Mouse (Mus musculus) adrenal gland, adult 8-10 months (tissue): ENCODE results near the gene Atp6v0a4. TPM values are rescaled to one million over a fixed set of nuclear protein-coding genes. Genes with fewer than 3 reads are reported as not detected.

ENCODE experiments used
- DNase-seq: peaks from one replicate; pipeline ENCODE4 v3.0.0; 2022
- total RNA-seq, 4 experiments: library from RNA; stranded (reverse); gene quantifications; 2 replicates each; pipeline ENCODE4 v1.2.4; 2022

Gene Atp6v0a4
- total RNA-seq, 4 experiments from 2014 or later = 0.80 to 3.0 (median 2.3) TPM

DNA sequence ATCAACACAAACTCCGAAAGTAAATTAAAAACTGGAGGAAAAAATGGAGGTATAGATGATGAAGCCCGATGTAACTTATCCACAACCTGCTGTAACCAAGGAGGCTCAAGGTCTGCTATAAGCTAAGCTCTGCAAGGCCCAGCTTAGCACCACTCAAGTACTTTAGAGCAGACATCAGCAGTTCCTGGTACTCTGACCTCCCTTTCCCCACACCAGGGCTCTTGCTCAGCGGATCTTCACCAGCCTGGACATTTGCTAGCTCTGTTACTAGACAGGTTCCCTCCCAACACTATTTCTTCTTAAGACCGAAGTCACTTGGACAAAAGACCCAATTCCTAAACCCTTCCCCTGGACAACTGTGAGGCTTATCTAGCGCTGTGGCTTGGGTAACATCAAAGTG, 496 bp upstream of the Atp6v0a4 start:
- DNase-seq = no peak

DNA sequence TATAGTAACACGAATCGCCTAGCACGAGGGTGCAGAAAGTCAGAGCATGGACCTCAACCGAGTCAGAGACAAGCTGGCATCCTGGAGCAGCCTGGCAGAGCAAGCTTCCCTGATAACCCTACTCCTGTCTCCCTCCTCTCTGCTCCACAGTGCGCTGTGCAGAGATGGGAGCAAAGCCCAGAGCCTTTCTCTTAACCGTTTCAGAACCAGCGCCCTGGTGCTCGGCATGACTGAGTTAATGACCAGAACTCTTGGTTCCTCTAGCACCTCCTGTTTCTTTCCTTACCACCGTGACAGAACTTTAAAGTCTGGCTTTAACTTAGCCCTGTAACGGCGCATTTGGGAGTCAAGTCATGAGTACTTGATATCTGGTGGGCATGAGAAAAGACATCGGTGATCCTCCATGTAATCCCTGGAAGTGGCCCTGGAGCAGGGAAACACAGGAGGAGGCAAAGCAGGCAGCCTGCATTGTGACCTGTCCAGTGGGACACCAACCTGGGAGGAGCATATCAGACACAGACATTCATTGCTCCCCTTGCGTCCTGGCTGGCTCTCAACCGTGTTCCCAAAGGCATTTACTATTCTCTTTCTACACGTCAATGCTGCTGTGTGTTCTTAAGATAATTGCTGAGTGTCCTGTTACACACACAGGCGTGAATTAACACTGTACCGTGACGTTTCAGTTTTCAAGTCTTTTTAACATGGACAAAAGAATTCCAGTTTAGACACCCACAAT, 747 bp downstream of the Atp6v0a4 start:
- no peak for DNase-seq

DNA sequence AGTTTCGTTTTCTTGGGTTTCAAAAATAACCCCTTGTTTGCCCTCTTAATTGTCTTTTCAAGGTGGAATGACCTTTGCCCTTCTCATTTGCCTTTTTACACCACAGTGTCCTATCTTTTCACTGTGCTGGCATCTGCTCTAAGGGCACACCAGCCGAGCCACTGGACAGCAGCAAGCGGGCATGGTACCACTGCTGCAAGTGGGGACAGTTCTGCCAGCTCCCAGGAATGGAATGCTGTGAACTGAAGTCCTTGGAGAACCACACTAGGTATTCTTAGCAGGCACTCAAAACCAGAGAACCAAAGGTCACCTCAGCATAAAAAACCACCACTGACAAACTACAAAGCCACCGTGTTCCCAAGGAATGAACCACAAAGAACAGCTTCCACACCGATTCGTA, 1.6 kb downstream of the Atp6v0a4 start:
- no peak for DNase-seq

DNA sequence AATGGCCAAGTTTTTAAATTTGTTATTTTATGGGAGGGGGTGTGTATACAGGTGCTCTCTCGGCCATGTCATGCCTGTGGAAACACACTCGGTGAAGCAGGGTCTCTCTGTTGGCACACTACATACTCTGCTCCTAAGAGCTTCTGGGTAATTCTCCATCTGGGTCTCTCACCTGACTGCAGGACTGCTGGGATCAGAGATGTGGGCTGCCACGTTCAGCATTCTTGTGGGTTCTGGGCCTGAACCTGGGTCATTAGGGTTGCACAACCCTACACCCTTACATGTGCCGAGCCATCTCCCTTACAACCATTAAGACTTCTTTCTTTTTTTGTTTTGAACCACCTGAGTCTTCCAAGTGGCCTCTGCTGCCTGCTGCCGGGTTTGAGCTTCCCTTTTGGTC, 2.5 kb downstream of the Atp6v0a4 start:
- no peak for DNase-seq

DNA sequence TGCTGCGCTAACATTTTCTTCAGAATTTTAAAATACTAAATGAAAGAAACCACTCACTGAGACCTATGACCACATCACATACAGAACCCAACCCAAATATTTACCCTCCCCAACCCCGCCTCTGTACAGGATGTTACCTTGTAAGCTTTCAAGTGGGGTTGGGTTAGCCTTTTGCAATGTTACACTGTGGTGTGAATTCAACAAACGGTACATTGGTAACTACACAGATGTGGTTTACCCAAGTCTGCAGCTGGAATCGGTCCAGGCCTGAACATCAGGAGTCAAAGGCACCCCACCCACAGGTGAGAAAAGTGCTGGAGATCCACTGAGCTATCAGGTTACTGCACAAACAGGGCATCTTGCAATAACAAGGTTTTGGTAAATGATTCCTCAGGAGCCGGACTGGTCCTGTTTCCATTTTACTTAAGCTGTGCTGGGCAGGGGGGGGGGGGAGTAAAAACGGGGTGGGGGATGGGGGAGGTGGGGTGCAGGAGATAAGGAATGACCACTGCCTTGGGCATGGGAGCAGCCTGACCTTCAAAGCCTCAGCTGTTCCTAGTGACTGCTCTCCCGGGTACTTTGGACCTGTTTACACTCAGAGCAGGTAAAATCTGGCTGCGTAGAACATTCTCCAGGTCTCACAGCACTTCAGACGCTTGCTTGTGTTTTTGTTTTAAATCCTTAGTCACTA, 3.6 kb downstream of the Atp6v0a4 start:
- no peak for DNase-seq

DNA sequence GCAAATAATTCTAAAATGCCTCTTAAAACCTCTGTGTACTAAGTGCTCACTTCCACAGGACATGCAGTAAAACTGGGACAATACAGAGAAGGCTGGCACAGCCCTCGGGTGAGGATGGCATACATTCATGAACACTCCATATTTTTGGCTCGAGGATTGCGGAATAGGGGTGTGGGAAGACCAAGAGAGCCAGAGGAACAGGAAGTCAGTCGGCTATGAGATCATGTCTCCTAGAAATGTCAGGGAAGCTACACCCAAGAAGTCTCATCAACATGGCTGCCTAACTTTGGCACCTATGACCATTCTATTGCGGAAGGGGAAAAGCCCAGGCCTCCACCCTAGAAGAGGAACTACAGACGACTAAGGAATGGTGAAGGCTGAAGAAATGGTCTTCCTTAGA, 6.0 kb downstream of the Atp6v0a4 start:
- DNase-seq = no peak

DNA sequence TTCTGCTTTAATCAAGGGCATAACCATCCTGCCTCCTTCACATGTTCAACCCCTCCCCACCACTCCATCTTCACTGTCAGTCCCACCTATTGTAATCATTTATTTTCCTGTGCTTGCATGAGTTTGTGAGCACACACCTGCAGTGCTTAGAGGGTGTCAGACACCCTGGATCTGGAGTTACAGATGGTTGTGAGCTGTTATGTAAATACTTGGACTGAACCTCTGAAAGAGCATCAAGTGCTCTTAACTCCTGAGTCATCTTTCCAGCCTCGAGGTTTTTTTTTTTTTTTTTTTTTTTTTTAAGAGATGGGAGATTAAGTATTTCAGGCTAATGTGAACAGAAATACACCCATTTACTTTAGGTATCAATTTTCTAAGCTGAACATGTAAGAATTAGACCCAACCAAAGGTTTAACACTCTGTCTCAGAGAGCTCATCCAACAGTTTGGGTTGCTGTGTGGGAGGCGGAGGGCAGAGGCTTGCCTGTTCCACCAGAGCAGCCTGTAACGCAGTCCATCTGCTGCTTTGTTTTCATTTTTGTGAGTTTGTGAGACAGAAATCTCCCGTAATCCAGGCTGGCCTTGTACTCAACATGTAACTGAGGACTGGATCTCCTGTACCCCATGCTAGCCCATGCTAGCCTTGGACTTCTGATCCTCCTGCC, 8.1 kb downstream of the Atp6v0a4 start:
- no peak for DNase-seq

DNA sequence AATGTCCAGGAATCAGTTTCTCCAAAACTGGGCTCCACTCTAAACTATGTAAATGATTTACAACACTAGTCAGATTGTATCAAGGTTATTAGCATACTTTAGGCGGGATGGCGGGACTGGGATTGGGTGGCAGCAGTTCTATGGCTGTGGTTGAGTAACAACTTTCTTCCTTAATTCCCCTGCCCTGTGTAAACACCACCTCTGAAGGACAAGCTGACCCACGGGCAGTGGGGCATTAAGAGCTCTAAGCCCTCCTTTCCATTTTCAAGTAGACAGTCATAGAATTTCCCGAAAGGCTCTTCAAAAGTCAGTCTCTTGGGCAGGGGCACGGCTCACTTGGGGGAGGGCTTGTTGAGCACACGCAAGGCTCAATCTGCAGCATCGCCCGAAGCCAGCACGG, 13.5 kb downstream of the Atp6v0a4 start:
- DNase-seq = no peak

DNA sequence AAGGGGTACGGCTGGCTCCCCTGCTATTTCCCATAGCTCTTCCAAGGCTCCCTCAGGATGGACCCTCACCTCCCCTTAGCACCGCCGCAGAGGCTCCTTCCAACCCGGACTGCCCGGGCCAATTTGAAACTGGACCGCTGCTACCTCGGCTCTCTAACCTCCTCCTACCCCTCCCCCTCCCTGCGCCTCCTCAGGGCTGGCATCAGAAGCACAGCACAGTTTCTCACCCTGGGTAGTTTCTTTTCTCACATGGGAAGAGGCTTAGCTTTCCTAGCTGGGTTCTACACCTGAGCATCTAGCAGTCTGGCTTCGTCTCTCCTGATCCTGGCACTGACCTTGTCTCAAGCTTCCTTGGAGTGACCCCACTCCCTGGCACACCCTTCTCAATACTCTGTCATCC, 14.5 kb downstream of the Atp6v0a4 start:
- DNase-seq = no peak

DNA sequence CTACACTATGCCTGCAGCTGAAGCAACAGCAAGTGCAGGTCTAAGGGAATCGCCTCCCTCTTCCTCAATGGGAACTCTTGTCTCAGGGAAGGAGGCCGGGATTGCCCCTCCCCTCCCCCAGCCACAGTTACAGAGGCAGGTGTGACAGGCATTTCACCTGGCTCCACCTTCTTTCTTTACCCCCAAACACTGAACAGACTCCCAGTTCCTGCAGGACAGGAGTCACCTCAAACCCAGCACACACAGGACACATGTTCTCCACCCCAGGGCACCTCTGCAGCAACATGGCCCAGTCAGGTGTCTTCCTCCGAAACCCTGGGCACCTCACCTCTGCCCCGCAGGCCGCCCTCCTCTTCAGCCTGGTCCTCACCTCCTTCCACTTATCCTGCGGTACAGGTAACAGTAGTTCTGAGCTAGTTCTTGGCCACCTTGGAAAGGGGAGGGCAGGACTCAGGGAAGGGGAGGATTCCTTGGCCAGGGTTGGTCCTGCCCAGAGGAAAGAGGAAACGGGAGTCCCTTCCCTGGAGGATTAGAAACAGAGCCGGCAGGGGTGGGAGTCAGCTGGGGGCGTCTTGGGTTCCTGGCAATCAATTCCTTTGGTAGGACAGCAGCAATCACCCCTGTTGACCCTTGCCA, 15.1 kb downstream of the Atp6v0a4 start, which contains the start of gene Tmem213:
Tmem213 (plus strand) TSS at position 96 of the 636 bp plus-strand sequence.
- DNase-seq = no peak

DNA sequence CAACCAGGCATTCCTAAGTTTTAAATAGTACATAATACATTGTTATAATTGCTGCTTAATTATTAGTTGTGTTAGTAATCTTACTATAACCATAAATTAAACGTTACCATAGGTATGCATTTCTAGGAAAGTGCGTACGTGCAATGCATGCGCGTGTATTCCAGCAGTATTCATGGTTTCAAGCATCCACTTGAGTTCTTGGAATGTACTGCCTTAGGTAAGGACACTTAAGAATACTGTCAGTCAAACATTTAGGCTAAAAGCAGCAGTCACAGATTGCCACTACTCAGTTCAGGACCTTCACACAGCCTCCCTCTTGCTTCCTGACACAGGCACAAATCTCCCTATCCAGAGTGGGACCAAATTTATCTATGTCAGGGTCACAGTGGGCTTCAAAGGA, 15.9 kb downstream of the Atp6v0a4 start:
- no peak for DNase-seq

DNA sequence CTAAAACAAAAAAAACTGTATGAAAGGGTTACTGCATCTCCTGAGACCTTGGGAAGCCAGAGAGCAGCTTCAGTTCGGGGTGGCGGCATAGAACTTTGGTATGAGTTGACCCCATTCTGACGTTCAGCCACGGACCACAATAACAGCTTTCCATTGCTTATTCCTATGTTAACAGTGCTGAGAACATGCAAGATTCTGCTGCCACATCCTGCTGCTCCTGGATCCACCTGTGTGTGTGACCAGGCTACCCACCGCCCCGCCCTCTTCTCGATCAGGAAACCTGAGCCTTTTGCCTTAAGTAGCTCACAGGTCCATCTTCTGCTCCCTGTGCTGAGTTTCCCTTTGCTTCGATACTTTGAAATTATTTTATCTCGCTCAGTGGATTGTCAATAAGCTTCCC, 18.5 kb downstream of the Atp6v0a4 start:
- no peak for DNase-seq

DNA sequence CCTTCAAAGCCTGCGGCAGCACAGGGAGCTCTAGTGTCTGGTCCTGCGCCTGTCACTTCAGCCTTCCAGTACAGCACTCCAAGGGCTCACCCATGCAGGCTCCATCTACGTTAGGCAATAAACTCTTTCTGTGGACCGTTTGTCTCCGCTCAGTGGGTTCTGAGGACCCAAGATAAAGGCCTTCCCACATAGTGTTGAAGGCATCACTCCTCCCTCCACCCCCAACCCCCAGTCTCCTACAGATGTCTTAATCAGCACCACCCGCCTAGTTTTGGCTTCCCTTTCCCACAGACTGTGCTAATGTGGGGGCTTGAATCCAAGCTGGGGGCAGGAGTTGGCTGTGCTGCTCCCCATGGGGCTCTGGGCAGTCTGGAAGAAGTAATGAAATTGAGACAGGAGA, 20.6 kb downstream of the Atp6v0a4 start:
- no peak for DNase-seq

DNA sequence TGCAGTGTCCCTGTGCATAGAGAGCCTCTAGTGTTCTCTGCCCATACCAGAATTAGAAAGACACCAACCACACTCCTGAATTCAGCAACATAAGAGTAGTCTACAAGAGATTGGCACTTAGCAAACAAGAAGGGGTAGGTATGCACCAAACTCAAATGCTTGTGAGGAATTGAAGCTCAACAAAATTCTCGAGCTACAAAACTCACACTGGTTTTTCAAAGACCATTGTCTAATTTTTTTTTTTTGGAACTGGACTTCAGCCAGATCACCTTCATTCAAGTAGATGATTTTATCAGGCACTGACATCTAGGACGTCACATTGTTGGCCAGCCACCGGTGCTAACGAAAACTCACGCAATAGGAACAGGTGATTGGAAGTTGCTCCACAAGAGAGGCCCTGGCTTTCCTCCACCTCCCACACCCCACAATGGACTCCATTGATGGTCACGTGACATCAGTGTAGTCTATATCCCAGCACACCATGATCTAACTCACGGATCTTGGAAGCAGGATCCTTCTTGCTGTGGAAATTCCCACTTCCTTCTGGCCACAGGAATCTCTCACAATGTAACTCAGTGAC, 22.1 kb downstream of the Atp6v0a4 start:
- no peak for DNase-seq

DNA sequence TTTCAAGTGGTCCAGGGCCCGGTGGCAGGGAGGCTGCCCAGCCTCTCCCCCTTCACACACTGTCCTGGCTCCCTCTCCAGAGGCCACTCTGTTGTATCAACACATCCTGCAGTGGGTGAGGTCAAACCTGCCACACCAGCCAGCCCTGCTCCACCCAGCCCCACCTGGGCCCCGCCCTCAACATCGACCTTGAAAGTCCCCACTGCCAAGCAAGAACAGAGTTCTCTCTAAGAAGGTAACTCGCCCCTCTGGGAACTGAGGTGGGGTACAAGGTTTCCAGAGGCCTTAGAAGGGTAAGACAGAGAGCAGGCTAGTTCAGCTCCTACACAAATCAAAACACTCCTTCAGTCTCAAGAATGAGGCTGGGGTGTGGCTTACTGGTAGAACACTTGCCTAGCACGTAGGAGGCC, 27.4 kb downstream of the Atp6v0a4 start:
- DNase-seq = no peak

DNA sequence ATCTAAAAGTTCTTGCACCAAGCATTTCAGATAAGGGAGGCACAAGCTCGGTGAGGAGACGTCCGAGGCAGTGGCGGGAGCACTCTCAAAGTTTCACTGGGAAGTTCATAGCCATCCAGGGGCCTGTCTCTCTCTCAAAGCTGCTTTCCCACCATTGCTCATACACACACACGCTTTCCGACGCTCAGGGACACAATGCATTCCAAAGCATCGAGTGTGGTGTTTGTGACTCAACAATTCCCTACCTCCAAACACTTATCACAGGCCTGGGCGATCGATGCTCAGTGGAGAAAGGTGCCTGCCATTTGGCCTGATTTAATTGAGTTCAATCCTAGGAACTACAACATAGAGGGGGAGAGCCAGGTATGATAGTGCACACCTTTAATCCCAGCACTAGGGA, 29.7 kb downstream of the Atp6v0a4 start:
- no peak for DNase-seq

DNA sequence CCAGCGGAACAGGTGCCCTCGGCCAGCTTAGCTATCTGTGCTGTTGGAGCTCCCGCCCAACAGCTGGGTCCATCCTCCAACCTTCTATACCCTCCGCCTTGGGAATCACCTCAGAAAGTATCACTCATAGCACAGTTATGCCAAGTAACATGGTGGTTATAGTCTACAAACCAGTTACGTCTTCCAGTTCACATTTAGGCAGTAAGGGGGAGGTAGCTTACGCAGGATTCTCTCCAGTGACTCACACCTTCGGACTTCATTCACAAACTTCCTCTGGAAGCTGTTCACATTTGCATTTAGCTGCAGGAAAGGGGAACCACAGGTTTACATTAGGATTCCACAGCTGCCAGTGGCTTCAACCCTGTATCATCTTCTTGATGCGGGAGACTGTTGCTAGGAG, 31.8 kb downstream of the Atp6v0a4 start:
- DNase-seq = no peak

DNA sequence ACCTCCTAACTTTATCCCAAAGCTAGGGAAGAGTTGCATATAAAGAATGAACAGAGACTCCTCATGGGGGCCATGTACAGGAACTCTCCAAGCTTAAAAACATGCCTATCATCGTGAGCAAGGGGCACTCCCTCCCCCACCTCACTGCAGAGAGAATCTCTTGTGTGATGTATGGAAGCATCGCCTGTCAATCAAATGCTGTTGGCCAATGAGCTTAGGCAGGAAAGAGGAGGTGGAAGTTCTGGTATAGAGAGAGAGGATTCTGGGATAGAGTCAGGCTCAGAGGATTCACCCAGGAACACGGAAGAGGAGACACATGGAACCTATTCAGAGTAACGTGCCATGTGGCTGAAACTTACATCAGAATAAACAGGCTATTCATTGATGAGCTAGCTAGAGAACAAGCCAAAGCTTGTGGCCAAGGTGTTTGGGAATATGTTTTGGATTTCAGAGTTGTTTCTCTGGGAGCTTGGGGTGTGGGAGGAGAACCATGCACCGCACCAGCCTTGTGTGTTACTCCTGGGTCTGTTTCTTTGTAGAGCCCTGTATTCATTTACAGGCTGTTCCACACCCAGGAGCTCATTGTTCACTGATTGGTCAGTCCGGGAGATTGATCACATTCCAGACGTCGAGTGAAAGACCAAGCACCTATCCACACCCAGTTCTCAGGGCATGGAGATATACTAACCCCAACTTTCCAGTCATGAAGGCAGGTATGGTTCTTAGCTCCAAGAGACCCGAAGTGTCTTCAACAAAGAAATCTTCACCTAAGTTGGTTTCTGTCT, 37.0 kb downstream of the Atp6v0a4 start:
- DNase-seq = no peak

DNA sequence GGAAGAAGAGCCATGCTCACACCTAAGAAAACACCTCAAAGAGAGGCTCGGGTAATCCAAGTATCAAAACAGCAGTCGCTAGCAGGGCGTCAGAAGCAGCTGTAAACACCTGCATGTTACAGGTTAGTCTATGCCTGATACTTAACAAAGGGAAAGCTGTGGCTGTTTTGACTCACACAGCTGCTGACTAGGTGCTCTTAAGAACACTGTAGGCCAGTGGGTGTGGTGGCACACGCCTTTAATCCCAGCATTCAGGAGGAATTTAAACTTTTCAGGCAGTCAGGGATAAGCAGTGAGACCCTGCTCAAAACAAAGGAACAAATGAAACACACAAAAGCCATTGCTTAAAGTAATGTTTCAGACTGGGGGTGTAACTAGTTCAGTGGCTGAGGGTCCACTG, 41.2 kb downstream of the Atp6v0a4 start:
- no peak for DNase-seq

DNA sequence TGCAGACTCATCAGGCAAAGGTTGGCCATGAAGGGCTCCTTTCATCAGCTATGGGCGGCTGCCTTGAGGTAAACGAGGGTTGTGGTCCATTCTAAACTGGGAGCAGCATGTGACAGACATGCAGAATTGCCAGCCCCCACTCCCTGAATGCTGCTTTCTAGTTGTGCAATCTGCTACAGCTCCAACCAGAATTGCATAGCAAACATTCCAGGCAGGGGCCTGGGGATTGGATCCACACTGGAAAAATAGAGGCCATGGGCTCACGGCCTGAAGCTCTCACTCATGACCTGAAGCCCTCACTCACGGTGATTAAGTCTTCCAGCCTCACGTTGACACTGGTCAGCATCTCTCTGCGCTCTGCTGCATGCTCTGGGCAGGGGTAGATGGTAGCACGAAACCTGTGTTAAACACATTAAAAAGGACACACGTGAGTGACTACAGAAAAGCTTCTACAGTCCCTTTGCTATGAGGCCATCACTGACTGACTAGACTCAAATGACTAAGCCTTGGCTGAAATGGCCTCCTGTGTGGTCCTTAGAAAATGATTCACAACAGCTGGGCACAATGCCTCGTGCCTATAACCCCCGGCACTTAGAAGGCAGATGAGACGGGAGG, 42.6 kb downstream of the Atp6v0a4 start:
- DNase-seq = no peak

DNA sequence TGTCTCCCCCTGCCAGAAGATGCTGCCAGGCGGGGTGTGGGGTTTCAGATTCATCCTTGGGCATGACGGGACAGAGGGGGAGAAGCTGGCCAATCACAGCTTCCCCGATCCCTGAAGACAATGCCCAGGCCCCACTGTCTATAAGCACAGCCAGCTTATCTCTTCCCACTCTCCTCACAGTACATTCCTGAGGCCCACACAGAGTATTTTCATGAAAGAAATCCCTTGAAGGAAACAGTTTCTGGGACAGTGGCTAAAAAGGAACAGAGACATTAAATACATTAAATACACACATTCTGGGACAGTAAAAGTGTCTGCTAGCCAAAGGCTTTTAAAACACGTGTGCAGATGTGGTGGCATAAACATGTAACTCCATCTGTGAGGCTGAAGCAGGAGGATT, 44.0 kb downstream of the Atp6v0a4 start:
- no peak for DNase-seq

DNA sequence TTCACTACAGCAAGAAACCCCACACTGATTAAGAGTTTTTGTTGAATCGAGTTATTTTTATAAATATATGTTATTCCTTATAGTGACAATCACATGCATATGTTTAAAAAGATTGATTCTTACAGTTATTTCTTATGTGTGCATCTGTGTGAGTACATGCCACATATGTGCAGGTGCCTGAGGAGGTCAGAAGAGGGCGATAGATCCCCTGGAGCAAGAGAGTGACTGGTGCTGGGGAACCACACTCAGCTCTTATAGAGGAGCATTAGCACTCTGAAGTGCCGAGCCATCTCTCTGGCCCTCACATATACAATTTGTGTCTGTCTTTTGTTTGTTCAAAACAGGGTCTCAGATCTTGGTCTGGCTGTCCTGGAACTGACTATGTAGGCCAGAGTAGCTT, 50.8 kb downstream of the Atp6v0a4 start:
- no peak for DNase-seq
